Mouse (Mus musculus) NIH3T3 (cell line): ENCODE measurements around the gene Duox1.
A peak's percentile ranks its signal among the peaks of the same experiment; 100 is the strongest.
"Not testable (repeated sequence)": the region's sequence is repeated elsewhere in the genome, so short reads cannot be mapped to it uniquely, and the experiment has no call there.

Source experiments
- DNase-seq: peaks from one replicate; pipeline ENCODE4 v3.0.0-alpha.2; 2012; ENCODE audit warnings: low read depth

Gene Duox1

GRCm38 (mm10) chr2:122312722-122313417, 2.6 kb upstream of the Duox1 start:
- peak; percentile 66 for DNase-seq

DNA sequence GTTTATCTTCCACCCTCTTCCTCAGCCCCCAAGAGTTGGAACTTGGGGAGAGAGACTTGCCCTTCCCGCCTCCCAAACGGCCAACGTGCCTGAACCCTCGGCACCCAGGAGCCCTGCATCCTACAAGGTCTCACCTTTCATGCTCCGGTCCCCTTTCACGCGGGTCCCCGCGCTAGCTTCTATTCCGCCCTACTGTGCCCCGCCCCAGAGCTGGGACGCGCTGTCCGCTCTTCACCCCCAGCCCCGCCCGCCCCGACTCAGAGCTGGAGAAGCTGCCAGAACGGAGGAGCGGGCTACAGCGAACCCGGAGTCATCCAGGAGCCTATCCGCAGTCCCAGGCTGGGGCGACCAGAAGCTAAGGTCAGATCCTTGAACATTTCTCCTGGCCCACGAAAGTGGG, 1.9 kb upstream of the Duox1 start, which contains the start of gene Duoxa1:
Gene Duoxa1 (minus strand): TSS at position 195 of the 400 bp plus-strand sequence.
- DNase-seq, result no peak

DNA sequence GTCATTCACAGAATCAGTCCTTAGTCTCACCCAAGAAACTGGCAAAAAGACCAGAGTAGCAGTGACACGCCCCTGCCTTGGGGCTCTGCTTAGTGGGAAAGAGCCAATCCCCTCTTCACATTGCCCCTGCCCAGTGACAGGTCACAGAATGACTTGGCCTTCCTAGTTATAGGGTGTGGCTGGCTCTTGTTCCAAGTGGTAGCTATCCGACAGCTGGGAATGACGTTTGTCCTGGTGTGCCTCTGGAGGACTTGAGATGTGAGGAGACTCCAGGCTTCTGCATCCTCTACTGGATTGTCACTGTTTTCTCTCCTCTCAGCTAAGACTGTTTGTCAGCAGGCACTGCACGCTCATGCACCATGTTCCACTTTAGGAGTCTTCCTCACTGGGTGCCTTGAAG, 1.9 kb downstream of the Duox1 start:
- DNase-seq, result no peak

GRCm38 (mm10) chr2:122323960-122324359, 8.5 kb downstream of the Duox1 start:
- DNase-seq, result no peak

GRCm38 (mm10) chr2:122324586-122324985, 9.1 kb downstream of the Duox1 start:
- DNase-seq, result no peak

- DNase-seq, result peak; percentile 63
Measured at GRCm38 (mm10) chr2:122325361-122325760, 9.9 kb downstream of the Duox1 start.

DNA sequence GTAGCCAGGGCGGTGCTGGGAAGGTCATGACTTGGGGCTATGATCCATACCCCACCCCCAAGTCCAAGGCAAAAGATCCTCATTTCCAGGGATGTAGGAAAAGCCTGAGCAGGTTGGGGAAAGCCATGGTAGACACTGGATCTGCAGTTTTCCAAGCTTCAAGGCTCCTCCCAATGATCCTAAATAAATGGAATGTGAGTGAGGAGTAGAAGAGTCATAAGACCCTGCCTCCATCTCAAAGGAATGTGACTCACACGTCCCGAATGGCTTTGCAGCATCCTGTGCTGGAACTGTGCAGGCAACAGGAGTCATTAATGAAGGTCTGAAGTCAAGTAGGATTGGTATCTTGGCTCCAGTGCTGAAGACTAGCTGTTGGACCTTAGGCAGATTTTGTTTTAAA, 12.5 kb downstream of the Duox1 start:
- DNase-seq, result peak; percentile 85

DNA sequence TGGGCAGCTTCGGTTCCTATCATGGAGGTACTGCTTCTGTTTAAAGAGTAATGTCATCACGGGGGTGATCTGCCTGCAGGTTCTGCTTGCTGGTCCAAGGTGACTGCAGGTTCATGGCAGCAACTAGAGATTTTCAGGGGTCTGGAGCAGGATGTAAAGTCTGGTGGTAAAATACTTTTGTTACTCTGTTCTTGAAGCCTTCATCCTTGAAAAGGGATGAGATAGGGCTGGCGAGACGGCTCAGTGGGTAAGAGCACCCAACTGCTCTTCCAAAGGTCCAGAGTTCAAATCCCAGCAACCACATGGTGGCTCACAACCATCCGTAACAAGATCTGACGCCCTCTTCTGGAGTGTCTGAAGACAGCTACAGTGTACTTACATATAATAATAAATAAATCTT, 14.8 kb downstream of the Duox1 start:
- DNase-seq, result not testable (repeated sequence)

- no peak for DNase-seq
Measured at GRCm38 (mm10) chr2:122332222-122332621, 16.8 kb downstream of the Duox1 start.

DNA sequence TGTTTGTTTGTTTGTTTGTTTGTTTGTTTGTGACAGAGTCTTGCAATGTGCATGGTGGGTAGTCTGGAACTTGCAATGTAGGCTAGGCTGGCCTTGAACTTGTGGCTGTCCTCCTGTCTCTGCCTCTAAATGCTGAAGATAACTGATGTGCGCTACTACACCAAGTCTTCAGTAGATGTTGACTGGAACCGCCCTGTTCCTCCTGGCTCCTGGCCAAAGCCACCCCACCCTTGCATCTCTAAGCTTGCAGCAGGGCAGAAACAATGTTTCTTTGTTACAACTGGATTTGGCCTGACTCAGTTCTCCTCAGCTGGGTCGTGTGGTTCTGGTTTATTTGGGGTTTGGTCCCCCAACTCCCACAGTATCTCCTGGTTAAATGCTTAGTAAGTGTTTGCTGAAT, 18.7 kb downstream of the Duox1 start:
- peak; percentile 77 for DNase-seq

DNA sequence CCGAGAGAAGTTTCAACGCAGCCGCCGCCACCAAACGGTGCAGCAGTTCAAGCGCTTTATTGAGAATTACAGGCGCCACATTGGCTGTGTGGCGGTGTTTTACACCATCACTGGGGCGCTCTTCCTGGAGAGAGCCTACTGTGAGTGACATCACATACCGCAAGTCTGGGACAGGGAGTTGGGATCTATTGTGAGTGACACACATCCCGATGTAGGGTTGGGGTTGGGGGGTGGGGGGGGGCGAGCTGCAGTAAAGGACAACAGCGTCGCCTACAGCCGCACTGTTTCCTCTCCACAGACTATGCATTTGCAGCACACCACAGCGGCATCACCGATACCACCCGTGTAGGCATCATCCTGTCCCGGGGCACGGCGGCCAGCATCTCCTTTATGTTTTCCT, 21.8 kb downstream of the Duox1 start:
- no peak for DNase-seq

- no peak for DNase-seq
Measured at GRCm38 (mm10) chr2:122345106-122345893, 29.8 kb downstream of the Duox1 start.

GRCm38 (mm10) chr2:122346164-122346563, 30.7 kb downstream of the Duox1 start:
- DNase-seq, result not testable (repeated sequence)

GRCm38 (mm10) chr2:122347257-122347656, 31.8 kb downstream of the Duox1 start:
- DNase-seq, result no peak

DNA sequence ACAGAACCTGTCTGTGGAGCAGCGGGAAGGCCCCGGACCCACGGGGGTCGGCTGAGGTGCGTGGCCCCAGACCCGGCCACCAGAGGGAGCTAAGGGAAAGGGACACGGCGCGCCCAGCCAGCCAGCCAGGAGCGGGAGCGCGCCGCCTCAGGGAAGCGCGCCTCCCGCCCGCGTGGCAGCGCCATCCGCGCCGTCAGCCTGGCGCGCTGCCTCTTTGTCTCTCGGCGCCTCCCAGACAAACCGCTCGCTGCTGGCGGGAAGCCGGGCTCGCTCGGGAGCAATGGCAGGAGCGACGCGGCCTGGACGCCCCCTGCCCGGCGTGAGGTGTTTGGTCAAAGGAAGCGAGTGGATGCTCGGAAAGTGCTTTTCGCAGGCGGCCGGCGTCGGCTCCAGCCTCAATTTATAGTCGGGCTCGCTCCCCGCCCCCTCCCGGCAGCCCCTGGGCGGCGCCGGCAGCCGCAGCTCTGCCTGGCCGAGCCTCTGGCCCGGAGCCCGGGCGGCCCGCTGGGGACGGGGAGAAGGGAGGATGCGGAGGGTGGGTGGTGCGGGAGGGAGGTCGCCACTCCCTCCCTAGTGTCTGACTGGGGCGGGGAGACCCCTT, 33.2 kb downstream of the Duox1 start:
- DNase-seq, result peak; percentile 95

DNA sequence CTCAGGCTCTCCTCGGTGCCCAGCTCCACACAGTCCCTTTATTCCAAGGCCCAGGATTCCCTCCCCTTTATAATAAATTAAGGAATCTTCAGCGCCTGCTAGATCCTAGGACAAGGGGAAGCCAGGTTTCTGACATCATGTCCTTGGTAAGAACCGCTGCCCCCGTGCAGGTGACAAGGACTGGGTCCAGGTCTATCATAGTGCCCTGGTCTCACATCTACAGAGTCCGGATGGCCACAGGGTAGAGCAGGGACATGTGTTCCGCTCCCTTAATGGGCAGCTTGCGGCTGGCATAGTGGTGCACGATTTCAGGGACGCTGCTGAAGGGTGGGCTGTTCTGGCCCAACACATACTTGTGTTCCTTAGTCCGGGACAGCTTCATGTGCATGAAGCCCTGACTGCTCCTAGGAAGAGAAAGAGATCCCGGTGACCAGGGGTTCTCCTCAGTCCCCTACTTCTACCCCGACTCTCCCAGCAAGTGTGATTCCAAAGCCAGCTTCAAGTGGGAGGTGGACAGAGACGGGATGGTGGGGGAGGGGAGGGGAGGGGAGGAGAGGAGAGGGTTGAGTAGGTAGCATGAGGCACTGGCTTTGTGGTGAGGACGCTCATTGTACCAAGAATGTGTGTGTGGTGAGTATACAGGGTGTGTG, 33.8 kb downstream of the Duox1 start:
- no peak for DNase-seq

GRCm38 (mm10) chr2:122351156-122351930, 35.9 kb downstream of the Duox1 start:
- DNase-seq, result peak; percentile 63

DNA sequence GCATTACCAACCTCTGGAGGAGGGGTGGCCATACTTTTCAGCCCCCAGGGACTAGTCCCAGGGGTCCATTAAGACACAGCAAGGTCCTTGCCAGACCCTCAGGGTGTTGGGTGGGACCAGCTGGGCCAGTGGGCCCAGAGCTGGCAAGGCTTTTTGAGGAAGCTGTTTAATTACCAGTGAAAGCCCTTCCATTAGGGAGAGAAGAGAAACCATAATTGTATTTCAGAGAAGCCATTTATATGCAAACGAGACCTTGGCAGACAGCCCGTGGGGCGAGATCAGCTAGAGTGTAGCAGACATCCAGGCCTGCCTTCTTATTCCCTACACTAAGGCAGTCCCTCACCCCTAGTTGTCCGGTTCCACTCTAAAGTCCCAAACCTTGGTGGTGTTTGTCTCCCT, 36.5 kb downstream of the Duox1 start:
- peak; percentile 50 for DNase-seq

GRCm38 (mm10) chr2:122352992-122353391, 37.5 kb downstream of the Duox1 start:
- no peak for DNase-seq

GRCm38 (mm10) chr2:122353765-122354164, 38.3 kb downstream of the Duox1 start:
- no peak for DNase-seq

DNA sequence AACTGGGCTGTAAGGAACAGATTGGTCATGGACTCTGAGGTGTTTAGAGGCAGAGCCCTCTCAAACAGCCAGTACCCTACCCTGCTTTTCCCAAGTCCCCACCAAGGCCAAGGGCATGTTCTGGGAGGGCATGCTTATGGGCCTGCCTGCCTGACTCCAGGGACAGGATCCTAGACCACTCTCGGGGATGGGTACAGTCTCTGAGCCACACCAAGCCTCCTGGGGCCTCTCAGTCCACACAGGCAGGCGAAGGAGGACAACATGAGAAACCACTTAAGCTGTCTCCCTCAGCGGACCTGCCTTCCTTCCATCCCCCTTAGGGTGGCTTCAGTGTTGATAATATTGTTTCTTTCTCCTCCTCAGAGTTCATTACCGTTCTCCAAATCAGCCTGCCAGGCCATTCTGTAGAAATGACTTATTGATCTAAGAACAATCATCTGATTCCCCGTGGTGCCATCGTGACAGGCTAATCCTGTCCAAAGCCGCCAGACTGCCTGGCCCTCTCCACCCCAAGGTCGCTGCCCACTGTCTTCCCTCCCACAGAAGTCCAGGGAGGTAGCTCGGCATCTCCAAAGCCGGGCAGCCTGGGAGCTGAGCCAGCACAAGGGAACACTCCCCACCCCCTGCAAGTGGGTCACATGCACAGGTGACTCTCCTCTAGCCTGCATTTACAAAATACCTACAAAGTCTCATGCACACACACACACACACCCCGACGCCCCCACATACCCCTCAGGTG, 38.9 kb downstream of the Duox1 start:
- no peak for DNase-seq
